Comparison of ENCODE assay signal across 8 mouse cellular contexts in genomic region chr10:85598603-85599542, GRCm38 (mm10).
DNase-seq lines count a peak whose midpoint lies in the region; ATAC-seq lines count a peak whose summit lies in the region.

No protein-coding gene starts in this region.

- H3K4me1 ChIP-seq in heart, embryonic 15.5 days (replicated peaks), result peaks cover 14% of the 10 kb centered on the region
- H3K4me1 ChIP-seq in liver, embryonic 12.5 days, result 0 out of 2 replicates have a peak, but pooled peaks cover 4% of the 10 kb centered on the region

- peak overlapping the region; percentile 47 for H3K9ac ChIP-seq in heart, embryonic 15.5 days
- H3K9ac ChIP-seq in liver, embryonic 12.5 days, result no peak overlapping the region; the same call in 1 of the 2 replicates

- H3K27me3 ChIP-seq in heart, embryonic 15.5 days, result 0 out of 2 replicates have a peak, but pooled peaks cover 11% of the 10 kb centered on the region
- H3K27me3 ChIP-seq in liver, embryonic 12.5 days (replicated peaks), result peaks cover 32% of the 10 kb centered on the region

- no peaks in the 10 kb centered on the region for H3K9me3 ChIP-seq in heart, embryonic 15.5 days (replicated peaks)
- H3K9me3 ChIP-seq in liver, embryonic 12.5 days (replicated peaks), result no peaks in the 10 kb centered on the region

- no peak for DNase-seq in cerebellum, adult 9-11 months
- peak; percentile 37 to 47 for DNase-seq in right cerebral cortex, postnatal 10 days (ENCODE audit: low spot score in 2 of 2)
- DNase-seq in right cerebral cortex, postnatal 36 days (ENCODE audit: low spot score in 2 of 2), result no peak
- DNase-seq in right cerebral cortex, postnatal 4 days, result peak; percentile 48
- no peak for DNase-seq in c-Kit-positive CD71-positive TER-119-positive erythroid progenitor cells, embryonic 14.5 days (ENCODE audit: low spot score)

- H3K36me3 ChIP-seq in heart, embryonic 15.5 days, result no peaks in the 10 kb centered on the region
- H3K36me3 ChIP-seq in liver, embryonic 12.5 days, result no peaks in the 10 kb centered on the region

- H3K4me2 ChIP-seq in heart, embryonic 15.5 days, result peak overlapping the region; percentile 92
- peak overlapping the region; percentile 60 for H3K4me2 ChIP-seq in liver, embryonic 12.5 days

- H3K4me3 ChIP-seq in heart, embryonic 15.5 days, result peak overlapping the region; percentile 51
- peak overlapping the region; percentile 34 for H3K4me3 ChIP-seq in liver, embryonic 12.5 days

- H3K27ac ChIP-seq in heart, embryonic 15.5 days, result no peak overlapping the region
- no peak overlapping the region for H3K27ac ChIP-seq in liver, embryonic 12.5 days

- 2% methylated on average over 41 of the region's 41 CpGs for WGBS in heart, embryonic 15.5 days
- 2% methylated on average over 41 of the region's 41 CpGs for WGBS in liver, embryonic 12.5 days (ENCODE audit: insufficient replicate concordance)

- ATAC-seq in cerebellum, adult (ENCODE audit: insufficient number of reproducible peaks, low FRiP score, low TSS enrichment), result 0 out of 2 replicates have a peak, but pooled peaks have one; percentile 4
- ATAC-seq in heart, embryonic 15.5 days (replicated peaks; ENCODE audit: insufficient number of reproducible peaks, insufficient read depth, low FRiP score, low read depth), result no peak
- no peak for ATAC-seq in liver, embryonic 12.5 days

Comparison
In these comparisons a context has a peak if more than half of its experiments do, and no peak if none do; other contexts are left out.
1. DNase-seq: peak in right cerebral cortex, postnatal 10 days (2 of 2) and right cerebral cortex, postnatal 4 days (single experiment); none in cerebellum, adult 9-11 months (single experiment), right cerebral cortex, postnatal 36 days (0 of 2) and c-Kit-positive CD71-positive TER-119-positive erythroid progenitor cells, embryonic 14.5 days (single experiment).